Mouse (Mus musculus): Measurements from ENCODE around the gene Lhpp.

DNA sequence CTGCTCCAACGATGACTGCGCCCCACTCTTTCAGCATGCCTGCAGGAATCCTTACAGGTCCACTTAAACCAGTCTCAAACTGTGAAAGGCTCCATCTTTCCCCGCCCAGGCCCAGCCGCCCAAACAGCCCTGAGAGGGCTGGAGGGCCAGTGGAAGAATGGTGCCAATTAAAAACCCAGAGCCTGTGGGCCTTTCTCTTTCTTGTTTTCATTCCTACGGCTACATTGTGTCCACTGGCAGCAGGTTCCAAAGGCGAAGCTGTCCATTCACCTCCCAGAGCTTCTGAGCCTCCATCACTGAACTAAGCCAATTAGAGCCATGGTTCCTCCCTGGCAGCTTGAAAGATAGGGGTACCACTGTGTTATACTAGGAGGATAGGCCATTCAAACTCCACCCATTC is 121.1 kb downstream of the Lhpp start:
- TF ChIP-seq CTCF (IDR thresholded peaks at IDR 0.05; ENCODE audit: low read depth) (no peak), EP300 (IDR thresholded peaks at IDR 0.05; ENCODE audit: low read depth) (no peak)

All from liver, postnatal 0 days (tissue).